Mouse (Mus musculus) liver, postnatal 0 days (tissue): Measurements from ENCODE around the gene Prss12. TPM values are rescaled to one million over a fixed set of nuclear protein-coding genes. Genes with fewer than 3 reads are reported as not detected.

Experiments used
- ATAC-seq: fragments of 200-750 bp; cut with Nextera tagmentation; 2 replicates; pipeline ENCODE4 v1.8.0; 2017; ENCODE audit warnings: mild to moderate bottlenecking, moderate library complexity
- DNase-seq: peaks from one replicate; pipeline ENCODE4 v3.0.0-alpha.2; 2016
- H3K27ac ChIP-seq: fragments of 300-500 bp; sonication (generic); 2 replicates; pipeline ENCODE4 v1.5.1; 2014; ENCODE audit warnings: antibody characterized with exemption, moderate library complexity, mild to moderate bottlenecking, low read depth
- H3K27me3 ChIP-seq: fragments of 300-500 bp; sonication (generic); 2 replicates; pipeline ENCODE4 v1.6.1; 2014; ENCODE audit warnings: low read length, control low read depth, mixed read lengths; ENCODE audit not compliant: insufficient read depth
- H3K36me3 ChIP-seq: fragments of 300-500 bp; sonication (generic); replicated peaks from 2 replicates; pipeline ENCODE4 v1.6.1; 2014; ENCODE audit warnings: mild to moderate bottlenecking, control low read depth, low read length, moderate library complexity, mixed read lengths; ENCODE audit not compliant: insufficient read depth
- H3K4me1 ChIP-seq: fragments of 300-500 bp; sonication (generic); 2 replicates; pipeline ENCODE4 v1.6.1; 2014; ENCODE audit warnings: antibody characterized with exemption, mild to moderate bottlenecking, control low read depth; ENCODE audit not compliant: insufficient read depth
- H3K4me2 ChIP-seq: fragments of 300-500 bp; sonication (generic); 2 replicates; pipeline ENCODE4 v1.6.1; 2014; ENCODE audit warnings: low read depth, mild to moderate bottlenecking, low read length, moderate library complexity, mixed read lengths
- H3K4me3 ChIP-seq: fragments of 300-500 bp; sonication (generic); 2 replicates; pipeline ENCODE4 v1.5.1; 2014; ENCODE audit warnings: low read depth, low read length
- H3K9ac ChIP-seq: fragments of 300-500 bp; sonication (generic); replicated peaks from 2 replicates; pipeline ENCODE4 v1.6.1; 2014; ENCODE audit warnings: mild to moderate bottlenecking, moderate library complexity
- H3K9me3 ChIP-seq: fragments of 300-500 bp; sonication (generic); 2 replicates; pipeline ENCODE4 v1.6.1; 2016; ENCODE audit warnings: mild to moderate bottlenecking, control low read depth, low read length, mixed read lengths
- CTCF ChIP-seq: sonication (generic); IDR thresholded peaks from 2 replicates; pipeline ENCODE4 v1.5.1; 2016; ENCODE audit warnings: antibody characterized with exemption, low read depth
- EP300 ChIP-seq: IDR thresholded peaks from 2 replicates; pipeline ENCODE4 v1.6.1; 2016; ENCODE audit warnings: antibody characterized with exemption, low read depth, mild to moderate bottlenecking
- WGBS: fragments of 180-500 bp; shearing (Covaris S2); extraction: QIAGEN DNeasy Blood & Tissue Kit; methylation state at CpG from one replicate; pipeline ENCODE4 v1.1.7; 2014; ENCODE audit not compliant: insufficient replicate concordance; 5-methylcytosine and 5-hydroxymethylcytosine counted together
- polyA plus RNA-seq: library from polyadenylated mRNA; unstranded; fragments of >200 nt; fragmentation: Nextera tagmentation; extraction: Ambion mirVana; gene quantifications from 2 replicates; pipeline ENCODE4 v1.2.1, GENCODE M21; 2015

Prss12 gene
- polyA plus RNA-seq, 1 experiment from 2014 or later, result 1.0 TPM

DNA sequence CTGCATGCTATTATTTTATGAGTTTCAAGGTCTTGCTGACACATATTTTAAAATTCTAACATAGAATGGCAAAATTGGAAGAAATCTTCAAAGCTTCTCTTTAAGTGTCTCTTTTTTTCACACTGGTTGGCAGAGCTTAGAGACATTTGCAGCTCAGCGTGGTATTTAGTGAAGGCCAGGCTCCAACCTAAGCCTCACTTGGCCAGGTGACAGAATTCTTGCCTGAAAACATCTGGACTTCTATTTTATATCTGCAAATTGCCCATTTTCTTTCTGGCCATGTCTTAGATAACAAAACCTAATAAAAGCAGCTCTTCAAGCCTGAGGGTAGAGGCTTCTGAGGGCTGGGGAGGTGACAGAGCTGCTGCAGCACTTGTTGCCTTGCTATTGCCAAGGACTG lies 13.7 kb downstream of the Prss12 start:
- ATAC-seq (no peak), DNase-seq (no peak)
- H3K36me3 ChIP-seq, result no peaks in the 10 kb centered on the region
- 80% methylated on average over 1 of the region's 1 CpGs for WGBS
- H3K4me2 ChIP-seq, result no peak overlapping the region
- H3K9ac ChIP-seq, result no peak overlapping the region
- H3K4me1 ChIP-seq, result no peaks in the 10 kb centered on the region
- no peak overlapping the region for H3K27ac ChIP-seq
- H3K9me3 ChIP-seq, result no peaks in the 10 kb centered on the region
- H3K4me3 ChIP-seq, result no peak overlapping the region
- no peaks in the 10 kb centered on the region for H3K27me3 ChIP-seq
- no peak for TF ChIP-seq EP300
- TF ChIP-seq CTCF, result no peak

- Histone ChIP-seq H3K4me2 (no peak overlapping the region), H3K9me3 (no peaks in the 10 kb centered on the region), H3K9ac (no peak overlapping the region), H3K36me3 (no peaks in the 10 kb centered on the region), H3K4me1 (no peaks in the 10 kb centered on the region), H3K27me3 (no peaks in the 10 kb centered on the region), H3K4me3 (no peak overlapping the region), H3K27ac (no peak overlapping the region)
- 66% methylated on average over 6 of the region's 6 CpGs for WGBS
- no peak for TF ChIP-seq EP300
- TF ChIP-seq CTCF, result no peak
- ATAC-seq (no peak), DNase-seq (no peak)
Observed at GRCm38 (mm10) chr3:123462264-123462663, 15.6 kb downstream of the Prss12 start.

DNA sequence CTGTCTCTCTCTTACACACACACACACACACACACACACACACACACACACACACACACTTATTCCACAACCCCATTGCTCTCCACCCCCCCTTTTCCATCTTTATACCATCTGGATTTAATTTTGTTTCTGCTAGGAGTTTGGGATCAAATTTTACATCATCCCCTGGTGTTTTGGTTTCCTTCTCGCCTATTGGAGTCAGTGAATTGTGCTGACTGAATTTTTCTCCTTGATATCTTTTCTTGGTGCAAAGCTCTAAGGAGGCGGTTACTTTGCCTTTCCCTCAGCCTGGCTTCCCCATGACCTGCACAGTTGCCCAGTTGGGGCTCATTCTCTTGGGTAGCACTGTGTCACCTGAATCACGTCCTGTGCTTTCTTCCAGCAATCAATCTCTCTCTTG lies 30.1 kb downstream of the Prss12 start:
- Histone ChIP-seq H3K9me3 (no peaks in the 10 kb centered on the region), H3K4me1 (no peaks in the 10 kb centered on the region), H3K9ac (no peak overlapping the region), H3K4me3 (no peak overlapping the region), H3K27ac (no peak overlapping the region), H3K27me3 (no peaks in the 10 kb centered on the region), H3K4me2 (no peak overlapping the region), H3K36me3 (no peaks in the 10 kb centered on the region)
- DNase-seq (no peak), ATAC-seq (no peak)
- TF ChIP-seq EP300 (no peak), CTCF (no peak)
- 77% methylated on average over 3 of the region's 3 CpGs for WGBS

DNA sequence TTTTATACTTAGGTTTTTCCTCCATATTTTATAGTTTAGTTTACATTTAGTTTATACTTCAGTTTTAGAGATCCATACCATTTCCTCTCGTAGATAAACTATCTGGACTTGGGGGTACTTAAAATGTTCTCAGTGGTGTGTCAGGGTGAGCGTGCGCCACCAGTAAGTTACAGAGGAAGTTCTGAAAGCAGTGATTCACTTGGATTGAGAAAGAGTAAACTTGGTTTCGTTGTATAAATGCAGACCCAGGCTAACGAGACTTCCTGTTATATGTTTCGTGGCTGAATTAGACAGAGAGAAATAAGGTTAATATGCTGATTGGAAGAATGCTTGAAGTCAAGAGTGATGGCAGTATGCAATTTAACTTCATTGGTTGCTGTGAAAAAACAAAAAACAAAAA lies 34.6 kb downstream of the Prss12 start:
- 51% methylated on average over 6 of the region's 6 CpGs for WGBS
- no peaks in the 10 kb centered on the region for H3K4me1 ChIP-seq
- H3K9ac ChIP-seq, result no peak overlapping the region
- no peaks in the 10 kb centered on the region for H3K36me3 ChIP-seq
- no peak overlapping the region for H3K4me2 ChIP-seq
- DNase-seq, result no peak
- no peaks in the 10 kb centered on the region for H3K27me3 ChIP-seq
- no peak overlapping the region for H3K27ac ChIP-seq
- ATAC-seq, result no peak
- H3K9me3 ChIP-seq, result no peaks in the 10 kb centered on the region
- TF ChIP-seq EP300, result no peak
- no peak for TF ChIP-seq CTCF
- no peak overlapping the region for H3K4me3 ChIP-seq

DNA sequence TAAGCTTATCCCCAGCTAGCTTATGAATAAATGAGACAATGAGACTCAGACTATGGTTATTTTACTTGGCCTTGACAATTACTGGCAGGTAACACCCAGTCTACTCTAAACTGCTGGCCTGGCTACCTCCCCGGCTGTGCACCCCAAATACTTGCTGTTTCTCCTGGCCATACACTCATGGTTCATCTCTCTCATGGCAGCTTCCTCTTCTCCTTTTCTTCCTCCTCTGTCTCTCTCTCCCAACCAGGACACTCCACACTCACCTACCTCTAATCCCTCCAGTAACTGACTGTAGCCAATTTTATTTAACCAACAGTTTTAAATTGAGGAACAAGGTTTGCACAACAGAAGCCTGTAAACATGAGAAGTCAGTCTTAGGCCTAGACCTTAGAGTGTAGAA lies 45.1 kb downstream of the Prss12 start:
- Histone ChIP-seq H3K4me3 (no peak overlapping the region), H3K4me1 (no peaks in the 10 kb centered on the region), H3K9ac (no peak overlapping the region), H3K36me3 (no peaks in the 10 kb centered on the region), H3K27ac (no peak overlapping the region), H3K4me2 (no peak overlapping the region), H3K9me3 (no peaks in the 10 kb centered on the region), H3K27me3 (no peaks in the 10 kb centered on the region)
- no peak for ATAC-seq
- TF ChIP-seq CTCF (no peak), EP300 (no peak)
- DNase-seq, result no peak
- 92% methylated on average over 1 of the region's 1 CpGs for WGBS

DNA sequence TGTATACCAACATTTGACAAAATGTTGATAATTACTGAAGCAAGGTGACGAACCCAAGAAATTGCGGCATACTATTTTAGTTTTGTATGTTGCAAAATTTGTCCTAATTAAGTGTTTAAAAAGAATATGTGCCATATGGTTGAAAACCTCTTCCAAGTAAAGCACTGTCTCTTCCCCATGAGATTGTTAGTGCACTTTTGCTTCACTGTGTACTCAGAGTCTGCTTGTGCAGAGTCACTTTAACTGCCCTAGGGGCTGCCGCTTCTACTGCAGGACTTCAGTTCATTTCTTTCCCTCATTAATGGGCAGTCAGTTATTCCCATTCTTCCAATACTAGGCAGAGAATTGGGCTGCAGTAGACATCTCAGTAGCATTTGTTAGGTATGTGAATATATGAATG lies 46.5 kb downstream of the Prss12 start:
- TF ChIP-seq EP300, result no peak
- no peak for TF ChIP-seq CTCF
- Histone ChIP-seq H3K27ac (no peak overlapping the region), H3K27me3 (no peaks in the 10 kb centered on the region), H3K4me3 (no peak overlapping the region), H3K4me1 (no peaks in the 10 kb centered on the region), H3K9ac (no peak overlapping the region), H3K4me2 (no peak overlapping the region), H3K36me3 (no peaks in the 10 kb centered on the region), H3K9me3 (no peaks in the 10 kb centered on the region)
- no peak for DNase-seq
- ATAC-seq, result no peak
- WGBS, result 93% methylated on average over 3 of the region's 3 CpGs

GRCm38 (mm10) chr3:123495088-123495487 lies 48.4 kb downstream of the Prss12 start:
- ATAC-seq, result no peak
- H3K9me3 ChIP-seq, result no peaks in the 10 kb centered on the region
- TF ChIP-seq EP300 (no peak), CTCF (no peak)
- no peak overlapping the region for H3K4me2 ChIP-seq
- no peaks in the 10 kb centered on the region for H3K36me3 ChIP-seq
- H3K9ac ChIP-seq, result no peak overlapping the region
- H3K27me3 ChIP-seq, result no peaks in the 10 kb centered on the region
- H3K4me3 ChIP-seq, result no peak overlapping the region
- DNase-seq, result no peak
- no peak overlapping the region for H3K27ac ChIP-seq
- H3K4me1 ChIP-seq, result no peaks in the 10 kb centered on the region
- WGBS, result 77% methylated on average over 6 of the region's 6 CpGs
